Mouse (Mus musculus) ES-Bruce4 (cell line): Measurements from ENCODE around the gene Anks1. TPM values are rescaled to one million over a fixed set of nuclear protein-coding genes. Genes with fewer than 3 reads are reported as not detected.

ENCODE experiments used
- H3K27ac ChIP-seq: 2 replicates; pipeline ENCODE4 v1.5.1; 2012; ENCODE audit warnings: low read length, inconsistent platforms; ENCODE audit not compliant: insufficient read depth
- H3K27me3 ChIP-seq: 2 replicates; pipeline ENCODE4 v1.6.1; 2012; ENCODE audit warnings: mild to moderate bottlenecking, low read length, inconsistent platforms; ENCODE audit not compliant: control insufficient read depth, poor library complexity, insufficient read depth, severe bottlenecking
- H3K36me3 ChIP-seq: 2 replicates; pipeline ENCODE4 v1.6.1; 2012; ENCODE audit warnings: inconsistent platforms, mild to moderate bottlenecking, low read length, moderate library complexity; ENCODE audit not compliant: control insufficient read depth, poor library complexity, insufficient read depth, severe bottlenecking
- H3K4me1 ChIP-seq: one replicate; pipeline ENCODE4 v1.8.1; 2011; ENCODE audit warnings: low read length; ENCODE audit not compliant: control insufficient read depth, insufficient read depth
- H3K4me3 ChIP-seq: 2 replicates; pipeline ENCODE4 v1.5.1; 2011; ENCODE audit warnings: low read depth, mild to moderate bottlenecking, low read length
- H3K9ac ChIP-seq: 2 replicates; pipeline ENCODE4 v1.6.1; 2012; ENCODE audit warnings: low read depth, mild to moderate bottlenecking, inconsistent platforms; ENCODE audit not compliant: poor library complexity, severe bottlenecking
- H3K9me3 ChIP-seq: replicated peaks from 2 replicates; pipeline ENCODE4 v1.6.1; 2012; ENCODE audit warnings: mild to moderate bottlenecking, low read length, inconsistent platforms; ENCODE audit not compliant: control insufficient read depth, poor library complexity, insufficient read depth, severe bottlenecking
- CTCF ChIP-seq: IDR thresholded peaks from one replicate; pipeline ENCODE4 v1.8.1; 2011; ENCODE audit warnings: low read depth, low read length
- EP300 ChIP-seq: IDR thresholded peaks from 2 replicates; pipeline ENCODE4 v1.6.1; 2011; ENCODE audit warnings: low read depth, low read length; ENCODE audit not compliant: insufficient read depth
- POLR2A ChIP-seq: IDR thresholded peaks from one replicate; pipeline ENCODE4 v1.8.1; 2011; ENCODE audit warnings: low read length; ENCODE audit not compliant: insufficient read depth
- polyA plus RNA-seq: library from polyadenylated mRNA; stranded (reverse); fragments of >200 nt; gene quantifications from 2 replicates; pipeline ENCODE4 v1.2.4, GENCODE M21; 2011; ENCODE audit warnings: low read depth; ENCODE audit not compliant: missing spikeins, insufficient read depth, insufficient read length

The Anks1 gene
- polyA plus RNA-seq, 1 experiment: 23.7 TPM

DNA sequence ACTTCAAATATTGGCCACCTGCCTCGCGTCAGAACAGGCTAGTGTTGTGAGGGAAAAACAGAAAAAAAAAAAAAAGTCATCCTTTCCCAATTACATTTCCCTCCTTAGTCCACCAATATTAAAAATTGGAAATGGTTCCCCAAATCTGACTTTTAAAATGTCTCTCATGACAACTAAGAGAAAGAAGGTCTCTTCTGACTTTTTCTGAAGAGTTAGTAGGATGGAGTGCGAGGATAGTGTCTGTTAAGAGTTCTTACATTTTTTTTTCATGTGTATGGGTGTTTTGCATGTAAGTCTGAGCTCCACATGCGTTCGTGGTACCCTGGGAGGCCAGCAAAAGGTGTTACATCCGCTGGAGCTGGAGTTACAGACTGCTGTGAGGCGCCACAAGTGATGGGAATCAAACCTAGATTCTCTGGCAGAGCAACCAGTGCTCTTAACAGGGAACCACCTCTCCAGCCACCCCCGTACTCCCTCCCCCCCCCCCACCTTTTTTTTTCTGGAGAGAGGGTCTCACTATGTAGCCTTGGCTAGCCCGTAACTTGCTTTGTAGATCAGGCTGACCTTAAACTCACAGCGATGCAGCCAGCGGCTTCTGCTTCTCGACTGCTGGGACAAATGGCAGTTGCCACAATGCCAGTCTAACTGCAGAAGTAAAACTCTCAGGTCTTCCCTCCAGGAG is 759 bp upstream of the Anks1 start:
- H3K27me3 ChIP-seq: no peaks in the 10 kb centered on the region
- peaks cover 3% of the 10 kb centered on the region for H3K36me3 ChIP-seq
- H3K4me3 ChIP-seq: peak overlapping the region; percentile 96
- H3K27ac ChIP-seq: peak overlapping the region; percentile 8; the same call in 1 of the 2 replicates
- no peaks in the 10 kb centered on the region for H3K9me3 ChIP-seq
- peak overlapping the region; percentile 78 for H3K9ac ChIP-seq
- TF ChIP-seq CTCF (no peak), POLR2A (no peak), EP300 (no peak)
- no peaks in the 10 kb centered on the region for H3K4me1 ChIP-seq

DNA sequence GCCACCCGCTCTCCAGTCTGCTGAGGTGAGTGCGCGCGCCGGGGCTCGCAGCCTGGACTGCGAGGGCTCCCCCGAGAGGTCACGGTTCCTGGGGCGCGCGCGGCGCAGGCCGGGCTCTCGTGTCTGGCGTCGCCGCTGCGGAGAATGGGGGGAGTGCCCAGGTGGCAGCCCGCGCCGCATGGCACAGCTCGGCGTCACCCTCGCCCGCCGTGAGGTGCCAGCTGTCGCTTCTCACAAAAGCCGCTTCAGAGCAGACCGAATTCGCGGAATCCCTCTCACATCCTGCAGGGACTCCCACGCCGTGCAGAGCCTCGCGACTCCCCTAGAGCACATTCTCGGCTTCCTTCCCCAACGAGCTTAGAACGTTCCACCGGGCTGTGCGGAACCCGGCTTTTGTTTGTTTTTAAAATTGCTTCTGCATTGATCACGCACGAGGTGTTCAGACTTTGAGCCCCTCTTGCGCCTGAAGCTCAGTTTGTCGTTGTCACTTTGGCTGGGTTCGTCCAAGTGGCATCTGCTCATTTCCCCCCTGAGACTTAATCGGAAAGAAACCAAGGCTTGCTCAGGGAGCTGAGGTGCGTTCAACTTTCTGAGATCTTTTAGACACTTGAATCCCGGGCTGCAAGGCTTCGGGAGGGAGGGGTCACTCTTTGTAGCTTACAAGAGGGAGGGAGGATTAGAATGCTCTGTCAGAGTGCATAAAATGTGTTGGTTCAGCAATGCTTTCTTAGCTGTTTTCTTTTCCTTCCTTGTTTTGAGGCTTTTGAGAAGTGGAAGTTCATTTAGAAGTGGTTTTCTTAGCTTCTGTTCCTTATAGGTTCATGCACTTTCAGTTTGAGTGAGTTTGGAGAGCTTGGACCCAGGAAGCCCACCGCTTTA is 755 bp downstream of the Anks1 start, which contains the start of gene Taf11:
Taf11 (minus strand) TSS at position 223 of the 879 bp plus-strand sequence.
- Histone ChIP-seq H3K4me1 (no peaks in the 10 kb centered on the region), H3K36me3 (peaks cover 2% of the 10 kb centered on the region; the same call in 1 of the 2 replicates), H3K9me3 (no peaks in the 10 kb centered on the region), H3K27me3 (no peaks in the 10 kb centered on the region), H3K27ac (peak within 1 kb of the TSS; percentile 8; the same call in 1 of the 2 replicates), H3K9ac (peak within 1 kb of the TSS; percentile 78), H3K4me3 (peak within 1 kb of the TSS; percentile 90)
- TF ChIP-seq CTCF: no peak
- TF ChIP-seq POLR2A: no peak
- TF ChIP-seq EP300: no peak

DNA sequence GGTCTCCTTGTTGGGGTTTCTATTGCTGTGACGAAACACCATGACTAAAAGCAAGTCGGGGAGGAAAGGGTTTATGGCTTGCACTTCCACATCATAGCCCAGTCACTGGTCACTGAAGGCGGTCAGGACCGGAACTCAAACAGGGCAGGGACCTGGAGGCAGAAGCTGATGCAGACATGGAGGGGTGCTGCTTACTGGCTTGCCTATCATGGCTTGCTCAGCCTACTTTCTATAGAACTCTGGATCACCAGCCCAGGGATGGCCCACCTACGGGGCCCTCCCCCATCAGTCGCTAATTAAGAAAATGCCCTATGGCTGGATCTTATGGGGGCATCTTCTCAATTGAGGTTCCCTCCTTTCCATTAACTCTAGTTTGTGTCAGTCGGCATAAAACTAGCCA is 2.3 kb downstream of the Anks1 start:
- no peak overlapping the region for H3K9ac ChIP-seq
- no peaks in the 10 kb centered on the region for H3K9me3 ChIP-seq
- H3K4me1 ChIP-seq: no peaks in the 10 kb centered on the region
- H3K27me3 ChIP-seq: no peaks in the 10 kb centered on the region
- no peak for TF ChIP-seq CTCF
- TF ChIP-seq EP300: no peak
- TF ChIP-seq POLR2A: no peak
- no peak overlapping the region for H3K27ac ChIP-seq
- peaks cover 2% of the 10 kb centered on the region; the same call in 1 of the 2 replicates for H3K36me3 ChIP-seq
- no peak overlapping the region for H3K4me3 ChIP-seq

DNA sequence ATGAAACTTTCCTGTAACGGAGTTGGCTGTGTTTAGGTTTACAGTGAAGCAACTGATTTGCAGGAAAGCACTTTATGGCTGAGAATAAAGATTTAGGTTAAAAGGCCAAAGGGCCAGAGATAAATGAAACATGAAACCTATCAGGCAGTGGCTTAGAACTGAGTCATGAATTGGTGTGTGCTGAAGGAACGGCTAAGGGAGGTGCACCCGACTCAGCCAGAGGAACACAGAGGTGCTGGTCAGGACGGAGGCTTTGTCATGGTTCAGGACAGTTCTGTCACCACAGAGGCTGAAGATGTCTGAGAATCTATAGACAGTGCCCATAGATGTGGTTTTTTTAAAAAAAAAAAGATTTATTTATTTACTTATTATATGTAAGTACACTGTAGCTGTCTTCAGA is 5.6 kb downstream of the Anks1 start:
- Histone ChIP-seq H3K9ac (no peak overlapping the region), H3K36me3 (peaks cover 2% of the 10 kb centered on the region; the same call in 1 of the 2 replicates), H3K4me1 (no peaks in the 10 kb centered on the region), H3K4me3 (no peak overlapping the region), H3K9me3 (no peaks in the 10 kb centered on the region), H3K27ac (no peak overlapping the region), H3K27me3 (no peaks in the 10 kb centered on the region)
- TF ChIP-seq CTCF: no peak
- no peak for TF ChIP-seq POLR2A
- no peak for TF ChIP-seq EP300

DNA sequence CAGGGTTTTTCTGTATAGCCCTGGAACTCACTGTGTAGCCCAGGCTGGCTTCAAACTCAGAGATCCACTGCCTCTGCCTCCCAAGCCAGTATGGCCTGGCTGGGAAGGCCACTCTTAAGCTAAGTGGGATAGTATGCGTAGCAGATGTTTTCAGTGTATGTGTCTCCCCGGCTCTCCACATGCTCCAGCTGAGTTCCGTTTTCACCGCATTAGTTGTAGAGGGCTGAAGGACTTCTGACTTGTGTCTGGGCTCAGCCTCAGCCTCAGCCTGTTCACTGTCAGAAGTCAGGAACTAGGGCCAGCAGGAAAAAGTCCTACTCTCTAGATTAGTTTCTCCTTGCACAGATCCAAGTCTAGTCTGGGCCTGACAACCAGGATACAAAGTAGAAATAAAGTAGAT is 7.3 kb downstream of the Anks1 start:
- no peaks in the 10 kb centered on the region for H3K27me3 ChIP-seq
- peaks cover 2% of the 10 kb centered on the region; the same call in 1 of the 2 replicates for H3K36me3 ChIP-seq
- H3K9ac ChIP-seq: no peak overlapping the region
- no peak overlapping the region for H3K4me3 ChIP-seq
- TF ChIP-seq CTCF (no peak), EP300 (no peak), POLR2A (no peak)
- H3K9me3 ChIP-seq: no peaks in the 10 kb centered on the region
- no peak overlapping the region for H3K27ac ChIP-seq
- H3K4me1 ChIP-seq: no peaks in the 10 kb centered on the region
